Mouse (Mus musculus): ENCODE measurements around the gene Tnfrsf8. TPM values are rescaled to one million over a fixed set of nuclear protein-coding genes. Genes with fewer than 3 reads are reported as not detected.
A peak's percentile ranks its signal among the peaks of the same experiment; 100 is the strongest.

The Tnfrsf8 gene
- total and polyA plus RNA-seq, 3 experiments, result 12.7 to 31.0 (median 24.7) TPM

GRCm38 (mm10) chr4:145322995-145323627 is 8.1 kb upstream of the Tnfrsf8 start (continued):
- TF ChIP-seq POLR2AphosphoS2 (IDR thresholded peaks at IDR 0.05; ENCODE audit: low read depth, low read length), result peak; percentile 26; the same call in 1 of the 2 replicates
- peak; percentile 84 for TF ChIP-seq MAFK (IDR thresholded peaks at IDR 0.05; ENCODE audit: insufficient replicate concordance, low read length)
- TF ChIP-seq CTCF (conservative IDR thresholded peaks at IDR 0.05 in 1 of 2, IDR thresholded peaks at IDR 0.05 in 1 of 2; ENCODE audit: low read depth in 2 of 2, low read length in 2 of 2), result peak in 1 of 2 experiments; percentile 70; a peak in 2 of 4 replicates
- peak; percentile 44; the same call in 1 of the 2 replicates for TF ChIP-seq ZNF384 (IDR thresholded peaks at IDR 0.05; ENCODE audit: low read depth, low read length)
- peak; percentile 65; the same call in 1 of the 2 replicates for TF ChIP-seq MXI1 (IDR thresholded peaks at IDR 0.05; ENCODE audit: low read depth, low read length)
- TF ChIP-seq RAD21 (IDR thresholded peaks at IDR 0.05; ENCODE audit: low read depth, low read length), result peak; percentile 65
- peak; percentile 80 for TF ChIP-seq IRF4 (IDR thresholded peaks at IDR 0.05; ENCODE audit: low read depth, low read length)
- no peak for TF ChIP-seq USF1 (IDR thresholded peaks at IDR 0.05; ENCODE audit: low read depth, low read length)
- peak; percentile 50; the same call in 1 of the 2 replicates for TF ChIP-seq MAZ (IDR thresholded peaks at IDR 0.05; ENCODE audit: low read depth, low read length)
- TF ChIP-seq TBP (conservative IDR thresholded peaks at IDR 0.05; ENCODE audit: low read depth, low read length), result 0 out of 2 replicates have a peak, but pooled peaks have one; percentile 46
- TF ChIP-seq CHD2 (IDR thresholded peaks at IDR 0.05; ENCODE audit: low read length), result no peak
- peak; percentile 89 for TF ChIP-seq ETS1 (conservative IDR thresholded peaks at IDR 0.05; ENCODE audit: low read depth, low read length)

DNA sequence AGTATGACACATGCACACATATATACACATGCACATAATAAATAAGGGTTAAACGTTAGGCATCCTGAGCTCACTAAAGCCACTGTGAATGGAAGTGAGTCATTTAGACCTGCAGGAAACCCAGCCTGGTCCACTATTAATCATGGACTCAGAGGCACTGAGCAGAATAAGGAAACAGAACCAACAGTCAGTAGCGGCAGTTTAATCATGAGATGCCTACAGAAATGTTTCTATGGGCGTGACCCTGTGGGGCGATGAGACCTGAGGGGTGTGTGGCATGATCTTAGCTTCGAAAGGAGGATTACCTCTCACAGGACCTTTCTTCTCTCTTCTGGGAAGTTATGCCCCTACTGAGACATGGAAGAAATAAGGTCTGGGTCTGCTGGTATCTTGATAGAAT is 7.2 kb upstream of the Tnfrsf8 start:
- Histone ChIP-seq H3K27me3 (replicated peaks) (no peaks in the 10 kb centered on the region), H3K27ac (ENCODE audit: insufficient read depth, low read depth) (no peak overlapping the region), H3K36me3 (replicated peaks in 1 of 2; ENCODE audit: control insufficient read depth in 1 of 2, insufficient read depth in 1 of 2, low read length in 1 of 2) (no peaks in the 10 kb centered on the region), H3K4me2 (ENCODE audit: insufficient read depth, low read depth, poor library complexity, severe bottlenecking) (no peak overlapping the region), H3K79me2 (replicated peaks; ENCODE audit: control insufficient read depth, extremely low read depth, insufficient read depth, poor library complexity, severe bottlenecking) (no peaks in the 10 kb centered on the region), H3K9ac (ENCODE audit: insufficient read depth, low read depth) (no peak overlapping the region), H3K9me3 (replicated peaks; ENCODE audit: low read length) (no peaks in the 10 kb centered on the region), H3K4me3 (replicated peaks in 1 of 3; ENCODE audit: low read depth in 2 of 3, low read length in 2 of 3, poor library complexity in 1 of 3) (no peak overlapping the region), H3K4me1 (ENCODE audit: control insufficient read depth in 1 of 2, insufficient read depth in 2 of 2) (peaks cover 28 to 76% of the 10 kb centered on the region in 2 experiments)
- no peak for TF ChIP-seq E2F4 (IDR thresholded peaks at IDR 0.05; ENCODE audit: insufficient replicate concordance, low read depth, low read length)
- no peak for TF ChIP-seq KAT2A (IDR thresholded peaks at IDR 0.05; ENCODE audit: insufficient replicate concordance, low read length)
- TF ChIP-seq UBTF (IDR thresholded peaks at IDR 0.05; ENCODE audit: low read depth, low read length), result no peak
- TF ChIP-seq NRF1 (IDR thresholded peaks at IDR 0.05; ENCODE audit: low read depth, low read length), result no peak
- no peak for TF ChIP-seq ZNF384 (IDR thresholded peaks at IDR 0.05; ENCODE audit: low read depth, low read length)
- no peak for TF ChIP-seq MXI1 (IDR thresholded peaks at IDR 0.05; ENCODE audit: low read depth, low read length)
- TF ChIP-seq EP300 (IDR thresholded peaks at IDR 0.05; ENCODE audit: low read length), result no peak
- no peak for TF ChIP-seq USF2 (conservative IDR thresholded peaks at IDR 0.05; ENCODE audit: low read depth, low read length)
- TF ChIP-seq JUND (conservative IDR thresholded peaks at IDR 0.05; ENCODE audit: low read depth, low read length), result no peak
- no peak for TF ChIP-seq MYC (IDR thresholded peaks at IDR 0.05; ENCODE audit: low read depth, low read length)
- TF ChIP-seq SIN3A (IDR thresholded peaks at IDR 0.05; ENCODE audit: low read length), result no peak
- no peak for TF ChIP-seq IRF4 (IDR thresholded peaks at IDR 0.05; ENCODE audit: low read depth, low read length)
- no peak for TF ChIP-seq CHD2 (IDR thresholded peaks at IDR 0.05; ENCODE audit: low read length)
- TF ChIP-seq MAX (IDR thresholded peaks at IDR 0.05; ENCODE audit: low read length), result no peak
- TF ChIP-seq SMC3 (IDR thresholded peaks at IDR 0.05; ENCODE audit: low read depth, low read length), result no peak
- no peak for TF ChIP-seq POLR2AphosphoS2 (IDR thresholded peaks at IDR 0.05; ENCODE audit: low read depth, low read length)
- in situ Hi-C loops (cut with MboI; ENCODE audit: low pct_ligation_motif_present, low pct_unique_long_range_greater_than_20kb, low sequenced_read_pairs) (no loop called here), dilution Hi-C loops (cut with MboI; ENCODE audit: extremely low pct_ligation_motif_present, extremely low pct_unique_long_range_greater_than_20kb, low sequenced_read_pairs) (no loop called here)
- DNase-seq (ENCODE audit: extremely low read depth), result no peak
